Mouse (Mus musculus) midbrain, embryonic 15.5 days (tissue): ENCODE data around the gene Mapk1. TPM values are rescaled to one million over a fixed set of nuclear protein-coding genes. Genes with fewer than 3 reads are reported as not detected.
"Not testable (repeated sequence)": the region's sequence is repeated elsewhere in the genome, so short reads cannot be mapped to it uniquely, and the experiment has no call there.

ENCODE experiments used
- ATAC-seq: fragments of 200-750 bp; cut with Nextera tagmentation; replicated peaks from 2 replicates; pipeline ENCODE4 v1.8.0; 2017; ENCODE audit warnings: moderate TSS enrichment
- H3K27ac ChIP-seq: fragments of 300-500 bp; sonication (generic); 2 replicates; pipeline ENCODE4 v1.5.1; 2015; ENCODE audit warnings: mild to moderate bottlenecking, inconsistent platforms
- H3K27me3 ChIP-seq: fragments of 300-500 bp; sonication (generic); replicated peaks from 2 replicates; pipeline ENCODE4 v1.6.1; 2015; ENCODE audit warnings: inconsistent platforms
- H3K36me3 ChIP-seq: fragments of 300-500 bp; sonication (generic); replicated peaks from 2 replicates; pipeline ENCODE4 v1.6.1; 2015; ENCODE audit warnings: inconsistent platforms
- H3K4me1 ChIP-seq: fragments of 300-500 bp; sonication (generic); 2 replicates; pipeline ENCODE4 v1.6.1; 2015; ENCODE audit warnings: inconsistent platforms
- H3K4me2 ChIP-seq: fragments of 300-500 bp; sonication (generic); 2 replicates; pipeline ENCODE4 v1.6.1; 2015; ENCODE audit warnings: inconsistent platforms, mild to moderate bottlenecking, moderate library complexity
- H3K4me3 ChIP-seq: fragments of 300-500 bp; sonication (generic); 2 replicates; pipeline ENCODE4 v1.5.1; 2015; ENCODE audit warnings: mild to moderate bottlenecking, inconsistent platforms
- H3K9ac ChIP-seq: fragments of 300-500 bp; sonication (generic); 2 replicates; pipeline ENCODE4 v1.6.1; 2015; ENCODE audit warnings: mild to moderate bottlenecking, inconsistent platforms
- H3K9me3 ChIP-seq: fragments of 300-500 bp; sonication (generic); 2 replicates; pipeline ENCODE4 v1.6.1; 2016; ENCODE audit warnings: inconsistent platforms
- WGBS: fragments of 180-500 bp; shearing (Covaris S2); methylation state at CpG from one replicate; pipeline ENCODE4 v1.1.7; 2015; ENCODE audit warnings: mixed read lengths; 5-methylcytosine and 5-hydroxymethylcytosine counted together
- polyA plus RNA-seq: library from polyadenylated mRNA; unstranded; fragments of >200 nt; fragmentation: Nextera tagmentation; extraction: Ambion mirVana; gene quantifications from 2 replicates; pipeline ENCODE4 v1.2.1, GENCODE M21; 2015

Mapk1 gene
- polyA plus RNA-seq, 1 experiment from 2014 or later = 182 TPM

GRCm38 (mm10) chr16:16987248-16987647, 4.1 kb downstream of the Mapk1 start:
- Histone ChIP-seq H3K9ac (no peak overlapping the region), H3K27me3 (no peaks in the 10 kb centered on the region), H3K4me2 (no peak overlapping the region), H3K9me3 (no peaks in the 10 kb centered on the region), H3K36me3 (no peaks in the 10 kb centered on the region), H3K4me1 (peaks cover 37% of the 10 kb centered on the region), H3K27ac (no peak overlapping the region), H3K4me3 (no peak overlapping the region)
- WGBS = 83% methylated on average over 2 of the region's 2 CpGs
- no peak for ATAC-seq

- ATAC-seq = no peak
- H3K36me3 ChIP-seq = no peaks in the 10 kb centered on the region
- H3K4me3 ChIP-seq = no peak overlapping the region
- no peaks in the 10 kb centered on the region for H3K9me3 ChIP-seq
- H3K4me2 ChIP-seq = no peak overlapping the region
- H3K4me1 ChIP-seq = peaks cover 39% of the 10 kb centered on the region
- H3K27ac ChIP-seq = no peak overlapping the region
- H3K9ac ChIP-seq = no peak overlapping the region
- no peaks in the 10 kb centered on the region for H3K27me3 ChIP-seq
- 94% methylated on average over 5 of the region's 5 CpGs for WGBS
These were observed 5.7 kb downstream of the Mapk1 start for GRCm38 (mm10) chr16:16988842-16989241.

- peaks cover 33% of the 10 kb centered on the region for H3K4me1 ChIP-seq
- ATAC-seq = no peak
- H3K9me3 ChIP-seq = no peaks in the 10 kb centered on the region
- no peaks in the 10 kb centered on the region for H3K36me3 ChIP-seq
- 81% methylated on average over 4 of the region's 4 CpGs for WGBS
- no peak overlapping the region for H3K9ac ChIP-seq
- H3K27ac ChIP-seq = no peak overlapping the region
- no peak overlapping the region for H3K4me3 ChIP-seq
- no peak overlapping the region for H3K4me2 ChIP-seq
- H3K27me3 ChIP-seq = no peaks in the 10 kb centered on the region
These were observed 6.8 kb downstream of the Mapk1 start for GRCm38 (mm10) chr16:16990021-16990420.

GRCm38 (mm10) chr16:16994426-16995052, 11.4 kb downstream of the Mapk1 start:
- Histone ChIP-seq H3K27ac (no peak overlapping the region), H3K4me2 (no peak overlapping the region), H3K36me3 (no peaks in the 10 kb centered on the region), H3K4me1 (peaks cover 15% of the 10 kb centered on the region), H3K27me3 (no peaks in the 10 kb centered on the region), H3K4me3 (no peak overlapping the region), H3K9me3 (no peaks in the 10 kb centered on the region), H3K9ac (no peak overlapping the region)
- no peak; the same call in 1 of the 2 replicates for ATAC-seq
- 80% methylated on average over 4 of the region's 4 CpGs for WGBS

GRCm38 (mm10) chr16:16996121-16996729, 13.0 kb downstream of the Mapk1 start:
- WGBS = 89% methylated on average over 10 of the region's 10 CpGs
- H3K9me3 ChIP-seq, H3K27me3 ChIP-seq, H3K27ac ChIP-seq, H3K4me3 ChIP-seq, H3K36me3 ChIP-seq, H3K9ac ChIP-seq, ATAC-seq, H3K4me2 ChIP-seq, H3K4me1 ChIP-seq: not testable (repeated sequence)

GRCm38 (mm10) chr16:17001109-17001508, 17.9 kb downstream of the Mapk1 start:
- WGBS = 90% methylated on average over 3 of the region's 3 CpGs
- Histone ChIP-seq H3K27ac (no peak overlapping the region), H3K27me3 (no peaks in the 10 kb centered on the region), H3K9ac (no peak overlapping the region), H3K4me1 (peaks cover 16% of the 10 kb centered on the region), H3K9me3 (no peaks in the 10 kb centered on the region), H3K36me3 (no peaks in the 10 kb centered on the region), H3K4me3 (no peak overlapping the region), H3K4me2 (no peak overlapping the region)
- ATAC-seq = no peak

GRCm38 (mm10) chr16:17007070-17007469, 23.9 kb downstream of the Mapk1 start:
- no peaks in the 10 kb centered on the region for H3K36me3 ChIP-seq
- H3K4me3 ChIP-seq = no peak overlapping the region
- H3K27ac ChIP-seq = no peak overlapping the region
- peaks cover 16% of the 10 kb centered on the region for H3K4me1 ChIP-seq
- 85% methylated on average over 1 of the region's 1 CpGs for WGBS
- no peaks in the 10 kb centered on the region for H3K9me3 ChIP-seq
- no peak for ATAC-seq
- no peak overlapping the region for H3K4me2 ChIP-seq
- no peaks in the 10 kb centered on the region for H3K27me3 ChIP-seq
- no peak overlapping the region for H3K9ac ChIP-seq

GRCm38 (mm10) chr16:17010036-17010435, 26.9 kb downstream of the Mapk1 start:
- Histone ChIP-seq H3K9me3 (no peaks in the 10 kb centered on the region), H3K36me3 (no peaks in the 10 kb centered on the region), H3K4me2 (no peak overlapping the region), H3K27ac (no peak overlapping the region), H3K4me3 (no peak overlapping the region), H3K4me1 (no peaks in the 10 kb centered on the region), H3K9ac (no peak overlapping the region), H3K27me3 (no peaks in the 10 kb centered on the region)
- 95% methylated on average over 7 of the region's 7 CpGs for WGBS
- ATAC-seq = no peak

GRCm38 (mm10) chr16:17012583-17012982, 29.4 kb downstream of the Mapk1 start:
- Histone ChIP-seq H3K9me3 (no peaks in the 10 kb centered on the region), H3K9ac (no peak overlapping the region), H3K4me3 (no peak overlapping the region), H3K36me3 (0 out of 2 replicates have a peak, but pooled peaks cover 2% of the 10 kb centered on the region), H3K27me3 (no peaks in the 10 kb centered on the region), H3K4me1 (no peaks in the 10 kb centered on the region), H3K4me2 (no peak overlapping the region), H3K27ac (no peak overlapping the region)
- no peak for ATAC-seq
- WGBS = 93% methylated on average over 1 of the region's 1 CpGs

GRCm38 (mm10) chr16:17015111-17015852, 32.1 kb downstream of the Mapk1 start:
- Histone ChIP-seq H3K36me3 (peaks cover 12% of the 10 kb centered on the region; the same call in 1 of the 2 replicates), H3K4me3 (no peak overlapping the region), H3K4me1 (no peaks in the 10 kb centered on the region), H3K4me2 (no peak overlapping the region), H3K27me3 (no peaks in the 10 kb centered on the region), H3K9me3 (no peaks in the 10 kb centered on the region), H3K9ac (no peak overlapping the region), H3K27ac (no peak overlapping the region)
- 93% methylated on average over 4 of the region's 4 CpGs for WGBS
- no peak for ATAC-seq

GRCm38 (mm10) chr16:17015853-17016230, 32.7 kb downstream of the Mapk1 start:
- no peak overlapping the region for H3K9ac ChIP-seq
- peaks cover 12% of the 10 kb centered on the region; the same call in 1 of the 2 replicates for H3K36me3 ChIP-seq
- no peak for ATAC-seq
- no peak overlapping the region for H3K4me2 ChIP-seq
- 93% methylated on average over 3 of the region's 3 CpGs for WGBS
- H3K9me3 ChIP-seq = no peaks in the 10 kb centered on the region
- no peak overlapping the region for H3K4me3 ChIP-seq
- H3K4me1 ChIP-seq = no peaks in the 10 kb centered on the region
- no peaks in the 10 kb centered on the region for H3K27me3 ChIP-seq
- H3K27ac ChIP-seq = no peak overlapping the region

- H3K27ac ChIP-seq = no peak overlapping the region
- no peaks in the 10 kb centered on the region for H3K27me3 ChIP-seq
- H3K4me1 ChIP-seq = no peaks in the 10 kb centered on the region
- no peak overlapping the region for H3K4me3 ChIP-seq
- 83% methylated on average over 6 of the region's 6 CpGs for WGBS
- no peaks in the 10 kb centered on the region for H3K9me3 ChIP-seq
- no peak for ATAC-seq
- H3K9ac ChIP-seq = no peak overlapping the region
- H3K36me3 ChIP-seq = peaks cover 15% of the 10 kb centered on the region; the same call in 1 of the 2 replicates
- no peak overlapping the region for H3K4me2 ChIP-seq
These were observed 34.9 kb downstream of the Mapk1 start for GRCm38 (mm10) chr16:17018071-17018470.
